Mouse (Mus musculus): ENCODE results near the gene Pla2r1.

GRCm38 (mm10) chr2:60583416-60583815 lies 30.3 kb upstream of the Pla2r1 start:
- TF ChIP-seq CTCF (IDR thresholded peaks at IDR 0.05; ENCODE audit: low read depth, low read length) (no peak), POLR2A (IDR thresholded peaks at IDR 0.05; ENCODE audit: insufficient read depth, low read length) (no peak)
